Mouse (Mus musculus): ENCODE measurements around the gene Efcab12. TPM values are rescaled to one million over a fixed set of nuclear protein-coding genes. Genes with fewer than 3 reads are reported as not detected.

Efcab12 gene
- polyA plus RNA-seq, 1 experiment = 0.04 TPM

GRCm38 (mm10) chr6:115865246-115865645 lies 27.0 kb upstream of the Efcab12 start:
- H3K27ac ChIP-seq (ENCODE audit: insufficient read depth, low read depth, low read length) = no peak overlapping the region
- no peaks in the 10 kb centered on the region for H3K4me1 ChIP-seq (ENCODE audit: control insufficient read depth, insufficient read depth, insufficient read length, low read length)
- H3K4me3 ChIP-seq (ENCODE audit: low read depth, low read length) = no peak overlapping the region
- WGBS = 73% methylated on average over 4 of the region's 4 CpGs
- no peak for TF ChIP-seq CTCF (IDR thresholded peaks at IDR 0.05; ENCODE audit: extremely low read depth, insufficient read length, insufficient replicate concordance, low read depth, low read length)
- TF ChIP-seq POLR2A (IDR thresholded peaks at IDR 0.05; ENCODE audit: low read depth, low read length) = no peak
- H3K36me3 ChIP-seq (ENCODE audit: control insufficient read depth, insufficient read depth, low read length) = no peaks in the 10 kb centered on the region
- H3K27me3 ChIP-seq (ENCODE audit: control insufficient read depth, insufficient read depth, low read length) = no peaks in the 10 kb centered on the region

- Histone ChIP-seq H3K27ac (ENCODE audit: insufficient read depth, low read depth, low read length) (no peak overlapping the region; the same call in 1 of the 2 replicates), H3K36me3 (ENCODE audit: control insufficient read depth, insufficient read depth, low read length) (no peaks in the 10 kb centered on the region), H3K4me1 (ENCODE audit: control insufficient read depth, insufficient read depth, insufficient read length, low read length) (no peaks in the 10 kb centered on the region; the same call in 1 of the 2 replicates), H3K4me3 (ENCODE audit: low read depth, low read length) (no peak overlapping the region), H3K27me3 (ENCODE audit: control insufficient read depth, insufficient read depth, low read length) (no peaks in the 10 kb centered on the region)
- TF ChIP-seq CTCF (IDR thresholded peaks at IDR 0.05; ENCODE audit: extremely low read depth, insufficient read length, insufficient replicate concordance, low read depth, low read length) = no peak
- TF ChIP-seq POLR2A (IDR thresholded peaks at IDR 0.05; ENCODE audit: low read depth, low read length) = no peak
- 69% methylated on average over 7 of the region's 7 CpGs for WGBS
Measured at GRCm38 (mm10) chr6:115863340-115863841, 25.2 kb upstream of the Efcab12 start.

GRCm38 (mm10) chr6:115860027-115860556 lies 21.9 kb upstream of the Efcab12 start:
- Histone ChIP-seq H3K36me3 (ENCODE audit: control insufficient read depth, insufficient read depth, low read length) (no peaks in the 10 kb centered on the region), H3K4me3 (ENCODE audit: low read depth, low read length) (no peak overlapping the region), H3K27me3 (ENCODE audit: control insufficient read depth, insufficient read depth, low read length) (no peaks in the 10 kb centered on the region), H3K4me1 (ENCODE audit: control insufficient read depth, insufficient read depth, insufficient read length, low read length) (no peaks in the 10 kb centered on the region; the same call in 1 of the 2 replicates), H3K27ac (ENCODE audit: insufficient read depth, low read depth, low read length) (no peak overlapping the region)
- TF ChIP-seq POLR2A (IDR thresholded peaks at IDR 0.05; ENCODE audit: low read depth, low read length) = no peak
- no peak for TF ChIP-seq CTCF (IDR thresholded peaks at IDR 0.05; ENCODE audit: extremely low read depth, insufficient read length, insufficient replicate concordance, low read depth, low read length)
- WGBS = 39% methylated on average over 7 of the region's 7 CpGs

- Histone ChIP-seq H3K4me3 (ENCODE audit: low read depth, low read length) (no peak overlapping the region), H3K27me3 (ENCODE audit: control insufficient read depth, insufficient read depth, low read length) (no peaks in the 10 kb centered on the region), H3K27ac (ENCODE audit: insufficient read depth, low read depth, low read length) (no peak overlapping the region), H3K36me3 (ENCODE audit: control insufficient read depth, insufficient read depth, low read length) (no peaks in the 10 kb centered on the region), H3K4me1 (ENCODE audit: control insufficient read depth, insufficient read depth, insufficient read length, low read length) (no peaks in the 10 kb centered on the region; the same call in 1 of the 2 replicates)
- TF ChIP-seq CTCF (IDR thresholded peaks at IDR 0.05; ENCODE audit: extremely low read depth, insufficient read length, insufficient replicate concordance, low read depth, low read length) (no peak), POLR2A (IDR thresholded peaks at IDR 0.05; ENCODE audit: low read depth, low read length) (no peak)
- WGBS = 17% methylated on average over 4 of the region's 4 CpGs
Measured at GRCm38 (mm10) chr6:115859258-115859657, 21.0 kb upstream of the Efcab12 start.

GRCm38 (mm10) chr6:115856361-115856745 lies 18.1 kb upstream of the Efcab12 start:
- WGBS = 72% methylated on average over 4 of the region's 4 CpGs
- H3K27ac ChIP-seq (ENCODE audit: insufficient read depth, low read depth, low read length) = no peak overlapping the region
- H3K4me1 ChIP-seq (ENCODE audit: control insufficient read depth, insufficient read depth, insufficient read length, low read length) = peaks cover 2% of the 10 kb centered on the region; the same call in 1 of the 2 replicates
- no peak overlapping the region for H3K4me3 ChIP-seq (ENCODE audit: low read depth, low read length)
- no peak for TF ChIP-seq POLR2A (IDR thresholded peaks at IDR 0.05; ENCODE audit: low read depth, low read length)
- no peak for TF ChIP-seq CTCF (IDR thresholded peaks at IDR 0.05; ENCODE audit: extremely low read depth, insufficient read length, insufficient replicate concordance, low read depth, low read length)
- H3K36me3 ChIP-seq (ENCODE audit: control insufficient read depth, insufficient read depth, low read length) = no peaks in the 10 kb centered on the region
- no peaks in the 10 kb centered on the region for H3K27me3 ChIP-seq (ENCODE audit: control insufficient read depth, insufficient read depth, low read length)

- 82% methylated on average over 3 of the region's 3 CpGs for WGBS
- H3K27me3 ChIP-seq (ENCODE audit: control insufficient read depth, insufficient read depth, low read length) = no peaks in the 10 kb centered on the region
- H3K36me3 ChIP-seq (ENCODE audit: control insufficient read depth, insufficient read depth, low read length) = no peaks in the 10 kb centered on the region
- peaks cover 2% of the 10 kb centered on the region; the same call in 1 of the 2 replicates for H3K4me1 ChIP-seq (ENCODE audit: control insufficient read depth, insufficient read depth, insufficient read length, low read length)
- H3K27ac ChIP-seq (ENCODE audit: insufficient read depth, low read depth, low read length) = no peak overlapping the region
- no peak for TF ChIP-seq CTCF (IDR thresholded peaks at IDR 0.05; ENCODE audit: extremely low read depth, insufficient read length, insufficient replicate concordance, low read depth, low read length)
- TF ChIP-seq POLR2A (IDR thresholded peaks at IDR 0.05; ENCODE audit: low read depth, low read length) = no peak
- H3K4me3 ChIP-seq (ENCODE audit: low read depth, low read length) = no peak overlapping the region
Measured at GRCm38 (mm10) chr6:115855733-115856360, 17.6 kb upstream of the Efcab12 start.

GRCm38 (mm10) chr6:115854432-115854831 lies 16.2 kb upstream of the Efcab12 start:
- 76% methylated on average over 2 of the region's 2 CpGs for WGBS
- Histone ChIP-seq H3K4me1 (ENCODE audit: control insufficient read depth, insufficient read depth, insufficient read length, low read length) (peaks cover 2% of the 10 kb centered on the region; the same call in 1 of the 2 replicates), H3K27me3 (ENCODE audit: control insufficient read depth, insufficient read depth, low read length) (no peaks in the 10 kb centered on the region), H3K27ac (ENCODE audit: insufficient read depth, low read depth, low read length) (no peak overlapping the region), H3K4me3 (ENCODE audit: low read depth, low read length) (no peak overlapping the region), H3K36me3 (ENCODE audit: control insufficient read depth, insufficient read depth, low read length) (no peaks in the 10 kb centered on the region)
- TF ChIP-seq POLR2A (IDR thresholded peaks at IDR 0.05; ENCODE audit: low read depth, low read length) (no peak), CTCF (IDR thresholded peaks at IDR 0.05; ENCODE audit: extremely low read depth, insufficient read length, insufficient replicate concordance, low read depth, low read length) (no peak)

Measured in small intestine, adult 2 months (tissue).